Mouse (Mus musculus): ENCODE data around the gene Zbtb5. TPM values are rescaled to one million over a fixed set of nuclear protein-coding genes. Genes with fewer than 3 reads are reported as not detected.
A peak's percentile ranks its signal among the peaks of the same experiment; 100 is the strongest.
"Not testable (repeated sequence)": the region's sequence is repeated elsewhere in the genome, so short reads cannot be mapped to it uniquely, and the experiment has no call there.

Gene Zbtb5
- total RNA-seq (2021): 1 to 10 TPM; 3.7 to 4.1 TPM
- long read RNA-seq, experiment 1, full-length matches to known transcripts: 2 of 5 reads
- long read RNA-seq, experiment 1, partial matches to known transcripts: 3 of 5 reads
- long read RNA-seq, experiment 1, other reads (novel, unspliced or antisense): 0 of 5 reads
- long read RNA-seq, experiment 2, full-length matches to known transcripts: 2 of 4 reads
- long read RNA-seq, experiment 2, partial matches to known transcripts: 1 of 4 reads
- long read RNA-seq, experiment 2, other reads (novel, unspliced or antisense): 1 of 4 reads

DNA sequence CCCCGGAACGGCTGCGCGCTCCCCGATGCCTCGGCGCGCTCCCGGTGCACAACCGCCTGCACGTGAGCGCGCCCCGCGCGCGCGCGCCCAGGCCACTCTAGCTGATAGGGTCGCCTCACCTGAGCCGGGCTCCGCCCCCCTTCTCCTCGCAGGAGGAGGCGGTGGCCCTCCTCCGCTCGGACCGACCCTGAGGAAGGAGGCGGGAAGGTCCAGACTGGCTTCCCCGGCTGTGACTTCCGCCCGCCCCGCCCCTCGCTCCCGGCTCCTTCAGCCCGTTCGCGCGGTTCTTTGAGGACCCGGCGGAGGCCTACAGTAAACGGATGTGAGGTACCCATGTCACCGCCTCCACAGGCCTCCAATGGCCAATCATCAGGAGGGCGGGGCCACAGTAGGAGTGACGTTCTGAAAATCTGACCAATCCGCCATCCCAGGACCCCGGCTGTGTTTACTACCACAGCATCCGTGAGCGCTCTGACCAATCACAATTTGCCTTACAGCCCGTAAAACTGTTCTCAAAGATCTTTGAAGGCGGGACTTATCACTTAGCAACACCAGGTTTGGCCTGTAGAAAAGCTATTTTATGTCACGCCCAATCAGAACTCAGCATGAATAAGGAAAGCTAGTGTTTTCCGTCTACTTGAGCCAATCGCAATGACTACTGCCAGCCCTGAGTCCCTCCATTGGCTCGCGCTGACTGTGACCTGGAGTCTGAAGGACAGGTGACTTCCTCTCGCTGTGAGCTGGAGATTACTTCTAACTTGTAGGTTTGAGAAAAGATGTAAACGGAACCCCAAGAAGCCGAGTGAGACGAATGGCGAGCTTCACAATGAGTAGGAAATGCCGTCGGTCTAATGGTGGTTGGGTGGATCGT is at the start of gene Zbtb5:
Zbtb5 (minus strand) TSS at position 308 of the 871 bp plus-strand sequence.
- peak; percentile 99 to 100 for DNase-seq

DNA sequence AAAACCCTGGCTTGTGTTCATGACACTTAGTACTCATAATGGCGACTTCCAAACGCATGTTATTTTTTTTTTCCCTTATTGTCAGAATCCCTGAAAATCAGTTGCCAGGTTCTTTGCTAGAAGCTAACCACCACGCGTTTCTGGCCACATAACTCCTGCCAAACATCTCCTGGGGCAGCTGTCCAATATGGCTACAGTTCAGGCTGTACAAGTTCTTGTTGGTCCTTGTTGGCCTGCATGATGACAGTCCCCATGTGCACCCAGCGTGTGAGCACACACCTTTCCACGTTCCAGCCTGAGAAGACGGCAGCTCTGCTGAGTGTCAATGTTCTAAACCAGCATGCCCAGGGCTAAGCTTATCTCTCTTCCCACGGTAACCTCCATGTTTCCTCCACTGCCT is 43.2 kb upstream of the Zbtb5 start:
- DNase-seq: peak; percentile 67 to 73

- peak in 1 of 2 experiments; percentile 28 for DNase-seq
Observed at GRCm38 (mm10) chr4:45054862-45055261, 42.6 kb upstream of the Zbtb5 start.

- no peak for DNase-seq
Observed at GRCm38 (mm10) chr4:45047956-45048355, 35.7 kb upstream of the Zbtb5 start.

DNA sequence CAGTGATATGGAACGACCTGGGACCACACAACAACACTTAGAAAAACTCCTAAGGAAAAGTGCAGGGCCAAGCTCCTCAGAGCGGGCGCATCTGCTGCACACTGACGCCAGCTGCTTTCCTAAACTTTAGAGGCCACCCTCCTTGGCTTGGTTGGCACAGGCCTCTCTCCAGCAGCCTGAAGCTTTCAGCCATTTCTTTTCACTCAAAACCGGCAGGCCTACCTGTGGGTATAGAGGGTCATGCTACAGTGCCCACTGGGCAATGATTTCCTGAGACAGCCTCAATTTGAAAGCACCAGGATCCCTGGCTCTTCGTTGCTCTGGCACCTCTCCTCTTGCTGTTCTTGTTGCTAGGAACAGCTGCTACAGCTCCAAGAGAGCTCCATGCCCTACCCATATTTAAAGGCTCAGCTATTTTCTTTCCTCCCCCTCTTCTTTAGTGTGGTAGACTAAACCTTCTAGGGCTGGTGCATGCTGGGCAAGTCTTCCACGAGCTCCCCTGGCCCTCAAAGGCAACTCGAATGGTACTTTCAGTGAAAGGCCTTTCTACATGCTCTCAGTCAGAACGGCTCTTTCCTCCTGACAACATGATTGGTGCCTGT is 35.2 kb upstream of the Zbtb5 start:
- DNase-seq: no peak

DNA sequence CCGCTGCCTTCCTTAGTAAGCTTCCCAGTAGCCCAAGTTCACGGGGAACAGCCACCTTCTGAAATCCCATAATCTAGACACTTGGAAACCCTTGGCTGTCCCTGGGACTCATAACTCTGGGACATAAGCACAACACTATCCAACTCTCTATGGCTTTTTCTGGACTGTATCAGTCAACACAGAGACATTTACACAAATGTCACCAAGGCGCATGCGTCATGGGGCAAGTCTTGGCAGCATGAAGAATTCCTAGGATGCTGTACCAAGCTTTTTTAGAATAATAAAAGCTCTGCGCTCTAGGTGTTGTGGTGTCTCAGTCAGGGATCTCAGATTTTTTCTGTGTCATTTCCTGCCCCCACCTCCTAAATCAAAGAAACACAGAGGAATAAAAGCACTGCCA is 34.5 kb upstream of the Zbtb5 start:
- DNase-seq: peak; percentile 33 to 56

DNA sequence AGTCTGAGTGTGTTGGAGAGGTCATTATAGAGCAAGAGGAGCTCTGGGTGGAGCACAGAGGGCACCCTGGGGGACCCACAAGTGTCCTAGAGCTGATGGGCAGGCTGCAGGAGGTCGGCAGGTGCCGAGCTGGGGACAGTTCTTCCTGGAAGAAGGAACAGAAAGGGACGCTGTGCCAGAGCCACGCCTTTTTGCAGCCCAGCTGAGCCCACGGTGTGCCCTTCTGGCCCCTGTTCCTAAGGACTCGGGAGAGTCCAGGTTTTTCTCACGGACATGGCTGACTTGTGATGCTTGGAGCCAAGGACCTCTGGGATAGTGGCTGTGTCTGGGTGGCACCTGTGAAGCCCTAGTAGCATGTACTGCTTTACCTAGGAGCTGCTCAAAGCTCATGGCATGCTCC is 28.6 kb upstream of the Zbtb5 start:
- DNase-seq: no peak

DNA sequence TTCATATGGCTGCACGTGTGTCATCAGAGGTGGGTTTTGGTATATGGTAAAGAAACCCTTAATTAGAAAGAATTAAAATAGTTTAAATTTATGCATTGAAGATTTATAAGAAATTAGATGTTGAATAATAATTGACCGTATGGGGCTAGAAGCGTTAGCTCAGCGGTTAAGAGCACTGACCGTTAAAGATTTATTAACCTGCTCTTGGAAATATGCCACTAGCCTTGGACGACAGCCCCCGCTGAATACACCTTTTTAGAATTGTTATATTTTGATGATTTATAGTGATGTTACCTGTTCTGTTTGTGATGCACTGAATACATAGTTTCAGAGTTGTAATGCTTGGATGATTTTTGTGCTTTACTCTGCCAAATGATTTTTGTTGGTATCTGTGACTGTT is 27.3 kb upstream of the Zbtb5 start:
- not testable (repeated sequence) for DNase-seq

DNA sequence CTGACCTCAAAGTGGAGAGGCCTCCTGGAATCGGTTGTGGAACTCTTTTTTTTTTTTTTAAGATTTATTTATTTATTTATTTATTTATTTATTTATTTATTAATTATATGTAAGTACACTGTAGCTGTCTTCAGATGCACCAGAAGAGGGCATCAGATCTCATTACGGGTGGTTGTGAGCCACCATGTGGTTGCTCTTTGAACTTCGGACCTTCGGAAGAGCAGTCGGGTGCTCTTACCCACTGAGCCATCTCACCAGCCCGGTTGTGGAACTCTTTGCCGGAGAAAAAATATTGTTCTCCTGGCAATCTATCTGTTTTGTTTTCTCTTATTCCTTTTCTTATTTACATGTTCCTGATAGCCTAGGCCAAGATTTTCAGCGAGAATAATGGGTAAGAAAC is 26.7 kb upstream of the Zbtb5 start:
- not testable (repeated sequence) for DNase-seq

DNA sequence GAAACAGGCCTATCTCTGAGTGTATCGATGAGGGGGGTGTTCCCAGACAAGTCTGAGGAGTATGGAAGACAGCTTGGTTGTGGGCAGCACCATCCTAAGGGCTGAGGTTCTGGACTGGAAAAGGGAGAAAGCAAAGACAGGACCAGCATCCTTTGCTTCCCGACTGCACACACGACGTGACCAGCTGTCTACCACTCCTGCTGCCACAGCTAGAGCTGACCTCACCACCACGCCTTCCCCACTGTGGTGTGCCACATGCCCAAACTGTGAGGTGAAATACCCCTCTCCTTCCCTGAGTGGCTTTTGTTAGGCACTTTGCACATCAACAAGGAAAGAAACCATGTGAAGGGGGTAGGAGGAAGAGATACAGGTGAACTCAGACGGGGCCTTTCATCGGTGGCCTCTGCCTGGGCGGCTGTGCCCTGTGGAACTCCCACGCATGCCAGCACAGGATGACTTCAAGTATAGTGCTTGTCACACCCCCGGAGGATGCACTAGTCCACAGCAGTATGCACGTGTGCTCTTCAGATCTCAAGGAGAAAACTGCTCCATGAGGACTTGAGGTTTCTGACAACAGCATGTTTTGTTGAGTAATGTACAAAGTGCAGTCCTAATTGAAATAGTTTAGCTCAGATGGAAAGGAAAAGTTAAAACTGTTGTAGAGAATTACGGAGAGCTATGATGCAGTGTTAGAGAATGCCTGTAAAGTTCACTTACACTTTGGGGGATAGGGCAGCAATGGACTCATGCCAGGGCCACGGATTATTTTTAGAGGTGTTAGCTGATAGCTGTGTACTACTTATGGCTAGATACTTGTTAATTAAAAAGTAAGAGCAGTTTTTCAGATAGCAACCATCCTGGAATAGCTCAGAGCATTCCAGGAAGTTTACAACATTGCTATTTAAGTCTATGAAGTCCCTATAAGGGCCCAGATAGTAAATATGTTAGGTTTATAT is 25.5 kb upstream of the Zbtb5 start:
- DNase-seq: peak; percentile 70 to 77

DNA sequence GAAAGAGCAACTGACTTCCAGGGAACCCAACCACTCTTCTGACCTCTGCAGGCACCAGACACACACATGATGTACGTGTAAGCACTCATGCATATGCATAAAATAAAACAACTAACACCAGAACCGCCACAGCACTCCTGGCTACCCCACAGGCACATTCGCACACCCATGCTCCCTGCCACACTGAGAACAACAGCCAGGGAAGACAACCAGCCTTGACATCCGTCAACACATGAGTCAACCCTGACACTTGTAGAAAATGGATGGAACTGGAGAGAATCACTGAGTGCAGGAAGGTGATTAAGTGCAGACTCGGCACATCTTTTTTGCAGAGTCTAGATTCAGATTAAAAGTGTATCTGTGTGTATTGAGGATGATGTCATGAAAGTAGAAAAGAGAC is 24.4 kb upstream of the Zbtb5 start:
- DNase-seq: no peak

DNA sequence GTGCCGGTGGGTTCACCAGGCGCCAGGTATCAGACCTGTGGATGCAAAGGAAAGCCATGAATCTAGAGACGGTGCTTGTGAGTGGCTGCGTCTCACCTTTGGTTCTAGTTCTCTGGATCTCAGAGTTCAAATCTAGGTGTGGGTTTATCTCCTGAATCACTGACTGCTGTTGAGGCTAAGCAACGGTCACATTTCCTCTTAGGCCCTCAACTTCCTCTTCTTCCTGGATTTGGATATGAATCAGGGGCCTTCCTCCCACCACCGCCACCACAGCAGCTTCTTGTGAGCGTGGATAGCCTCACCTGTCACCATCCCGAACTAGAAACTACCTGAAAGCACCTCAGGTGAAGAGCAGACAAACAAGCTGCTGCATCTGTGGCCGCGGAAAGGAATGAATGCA is 23.8 kb upstream of the Zbtb5 start:
- no peak for DNase-seq

DNA sequence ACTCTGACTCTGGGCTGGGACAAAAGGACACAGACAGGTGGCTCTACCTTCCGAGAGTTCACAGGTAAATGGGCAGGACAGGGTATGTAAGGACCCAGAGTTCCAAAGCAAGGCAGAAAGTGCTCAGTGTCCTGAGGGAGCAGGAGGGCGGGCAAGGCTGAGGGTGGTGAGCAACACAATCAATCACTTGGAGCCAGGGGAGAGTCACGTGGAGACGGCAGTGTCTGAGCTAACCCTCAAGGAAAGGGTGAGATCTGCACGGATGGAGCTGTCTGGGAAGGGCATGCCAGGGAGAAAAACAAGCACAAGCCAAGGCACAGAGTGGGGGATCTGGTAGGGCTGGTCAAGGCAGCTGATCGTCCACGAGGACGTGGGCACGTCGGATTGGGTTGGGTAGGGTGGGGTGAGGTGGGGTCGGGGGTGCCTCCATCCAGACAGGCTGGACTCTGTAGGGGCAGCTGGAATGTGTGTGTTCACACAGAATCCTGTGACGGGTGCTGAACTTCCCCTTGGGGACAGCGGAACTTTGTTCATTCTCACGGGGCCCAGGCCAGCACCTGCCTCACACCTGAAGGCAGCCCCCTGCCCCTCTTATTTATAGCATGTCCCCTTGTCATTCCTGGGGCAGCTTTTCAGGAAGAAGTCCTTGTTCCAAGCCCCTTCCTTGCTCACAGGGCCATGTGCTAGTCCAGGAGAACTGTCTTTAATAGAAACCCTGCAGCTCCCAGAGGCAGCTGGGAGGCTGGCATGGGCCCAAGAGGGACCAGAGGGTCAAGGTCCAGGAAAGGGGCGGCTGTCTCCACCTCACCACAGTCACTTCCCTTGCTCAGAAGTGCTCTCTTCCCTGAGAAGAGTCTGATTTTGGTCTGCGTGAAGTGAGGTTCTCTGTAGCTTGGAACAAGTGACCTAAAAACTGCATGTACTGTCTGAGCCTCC is 22.7 kb upstream of the Zbtb5 start:
- DNase-seq: no peak

- peak; percentile 53 to 70 for DNase-seq
Observed at GRCm38 (mm10) chr4:45032586-45032985, 20.4 kb upstream of the Zbtb5 start.

DNA sequence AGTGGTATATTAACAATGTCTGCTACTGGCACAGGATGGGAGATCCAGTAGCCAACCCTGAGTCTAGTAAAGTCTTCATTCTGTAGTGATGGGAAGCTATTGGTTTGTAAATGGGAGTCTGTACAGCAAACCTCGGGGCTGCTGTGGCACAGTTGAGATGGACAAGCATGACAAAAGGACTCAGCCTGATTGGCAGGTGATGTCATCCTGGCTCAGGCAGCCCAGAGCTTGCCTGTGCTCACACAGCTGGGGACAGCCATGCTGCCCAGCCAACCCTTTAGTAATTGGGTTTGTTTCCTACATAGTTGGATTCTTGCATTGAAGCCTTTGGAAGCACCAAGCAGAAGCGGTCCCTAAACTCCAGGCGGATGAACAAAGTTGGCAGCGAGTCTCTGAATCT is 14.2 kb upstream of the Zbtb5 start:
- DNase-seq: no peak

- DNase-seq: peak in 1 of 2 experiments; percentile 17
Observed at GRCm38 (mm10) chr4:45019009-45019408, 6.8 kb upstream of the Zbtb5 start.

- DNase-seq: peak; percentile 96 to 99
Observed at GRCm38 (mm10) chr4:45018452-45018980, 6.3 kb upstream of the Zbtb5 start, which contains the start of gene Polr1e. TSS of gene Polr1e (plus strand) at chr4:45018583.

DNA sequence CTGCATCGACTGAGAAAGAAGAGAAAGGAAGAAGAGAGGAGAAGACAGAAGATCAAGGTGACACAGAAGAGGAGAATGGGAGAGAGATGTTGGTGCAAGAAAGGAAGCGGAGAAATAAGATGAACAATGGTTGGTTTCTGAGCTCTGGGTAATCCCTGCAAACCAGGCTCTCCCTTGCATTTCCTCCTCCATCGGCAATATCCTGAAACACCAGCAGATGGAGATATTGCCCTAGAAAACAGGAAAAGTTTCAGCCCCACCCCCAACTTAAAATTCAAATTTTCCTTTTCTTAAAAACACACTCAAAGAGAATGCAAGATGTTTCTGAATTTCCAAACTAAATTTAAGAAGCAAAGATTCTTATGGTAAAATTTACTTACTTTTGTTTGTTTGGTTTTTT is 3.4 kb upstream of the Zbtb5 start:
- DNase-seq: peak; percentile 61 to 87

DNA sequence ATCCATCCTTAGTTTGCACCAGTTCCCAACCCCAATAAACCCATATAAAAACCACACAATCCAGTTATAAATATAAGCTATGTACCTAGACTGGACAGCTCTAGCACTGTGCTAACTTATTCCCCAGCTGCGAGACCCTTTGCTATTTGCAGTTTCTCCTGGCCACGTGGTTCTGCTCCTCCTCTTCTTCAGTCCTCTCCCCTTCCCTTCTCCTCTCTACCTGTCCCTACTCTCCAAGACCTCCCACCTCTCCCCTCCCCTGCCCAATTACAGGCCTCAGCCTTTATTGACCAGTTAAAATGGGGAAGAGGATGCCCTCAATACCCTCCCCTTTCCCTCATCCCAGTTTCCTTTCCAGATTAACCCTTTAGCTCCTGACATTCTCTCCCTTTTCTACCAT is 1.3 kb upstream of the Zbtb5 start:
- DNase-seq: no peak

DNA sequence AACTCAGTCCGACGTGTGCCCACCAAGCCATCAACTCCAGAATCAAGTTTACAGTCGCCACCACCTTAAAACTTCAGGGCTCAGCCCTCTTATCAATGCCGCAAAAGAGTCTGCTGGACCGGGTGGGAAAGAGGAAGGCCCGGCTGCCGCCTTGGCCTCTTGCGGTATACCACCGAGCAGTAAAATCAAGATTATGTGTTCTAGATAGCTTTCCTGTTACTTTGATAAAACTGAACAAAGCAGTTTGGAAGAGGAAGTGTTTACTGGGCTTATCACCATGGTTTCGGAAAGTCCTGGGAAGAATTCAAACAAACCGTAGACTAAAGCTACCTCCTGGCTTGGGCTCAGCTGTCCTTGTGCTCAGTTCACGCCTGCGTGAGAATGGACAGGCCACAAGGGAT is 819 bp upstream of the Zbtb5 start:
- DNase-seq: peak in 1 of 2 experiments; percentile 19
